38 mouse cellular contexts compared by ENCODE assay signal in the genomic region with DNA sequence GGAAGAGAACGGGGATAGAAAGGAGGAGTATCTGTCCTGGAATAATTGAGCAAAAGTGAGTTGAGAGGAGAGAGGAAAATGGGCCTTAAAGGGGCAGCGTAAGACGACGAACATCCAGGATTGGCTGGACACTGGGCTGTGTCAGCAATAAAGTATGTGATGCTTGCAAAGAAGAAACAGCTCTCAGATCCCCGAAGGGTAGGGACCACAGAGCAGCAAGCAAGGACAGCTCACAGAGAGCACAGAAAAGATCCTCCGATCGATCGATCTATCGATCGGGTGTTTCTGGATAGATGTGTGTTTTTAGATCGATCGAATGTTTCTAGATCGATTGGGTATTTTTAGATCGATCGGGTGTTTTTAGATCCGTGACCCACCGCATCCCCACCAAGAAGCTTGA. TPM values are rescaled to one million over a fixed set of nuclear protein-coding genes. Genes with fewer than 3 reads are reported as not detected.
"Had no signal": no experiment of that assay in that cellular context is flagged by ENCODE, and none has a peak within 500 bp of the region (broad histone marks: within the 10 kb centered on the region; RNA-seq: fewer than 3 reads in every experiment).

No protein-coding gene starts in this region.

- H3K9me3 ChIP-seq: limb, embryonic 10.5 days; limb, embryonic 12.5 days; limb, embryonic 13.5 days; limb, embryonic 15.5 days; liver, embryonic 12.5 days; liver, embryonic 13.5 days; liver, embryonic 15.5 days; lung, embryonic 15.5 days; megakaryocyte, embryonic 14.5 days; midbrain, embryonic 10.5 days; midbrain, embryonic 12.5 days; midbrain, embryonic 13.5 days; midbrain, embryonic 15.5 days had no signal

- H3K4me1 ChIP-seq: limb, embryonic 10.5 days; limb, embryonic 12.5 days; limb, embryonic 13.5 days; limb, embryonic 15.5 days; lung, embryonic 15.5 days; midbrain, embryonic 10.5 days; midbrain, embryonic 12.5 days; midbrain, embryonic 13.5 days; midbrain, embryonic 15.5 days had no signal

- H3K27me3 ChIP-seq: limb, embryonic 12.5 days; limb, embryonic 13.5 days; limb, embryonic 15.5 days; lung, embryonic 15.5 days; midbrain, embryonic 12.5 days; midbrain, embryonic 13.5 days; midbrain, embryonic 15.5 days had no signal

- H3K27ac ChIP-seq: left cerebral cortex, adult 2 months; limb, embryonic 10.5 days; limb, embryonic 12.5 days; limb, embryonic 13.5 days; limb, embryonic 15.5 days; liver, embryonic 12.5 days; liver, embryonic 13.5 days; liver, embryonic 14.5 days; liver, embryonic 15.5 days; lung, embryonic 15.5 days; macrophage; midbrain, embryonic 10.5 days; midbrain, embryonic 12.5 days; midbrain, embryonic 13.5 days; midbrain, embryonic 15.5 days had no signal

- DNase-seq: left cerebral cortex, postnatal 4 days; liver; liver, embryonic 13.5 days; liver, postnatal 0 days; lung, adult 18-20 months; lung, adult 2 months; lung, embryonic 14.5 days; lung, postnatal 10 days; lung, postnatal 14 days; lung, postnatal 36 days; lung, postnatal 4 days; midbrain, embryonic 14.5 days had no signal

- H3K9ac ChIP-seq: limb, embryonic 12.5 days; limb, embryonic 13.5 days; limb, embryonic 15.5 days; liver, embryonic 12.5 days; liver, embryonic 13.5 days; liver, embryonic 14.5 days; liver, embryonic 15.5 days; liver, postnatal 0 days; lung, embryonic 14.5 days; lung, embryonic 15.5 days; midbrain, embryonic 12.5 days; midbrain, embryonic 13.5 days; midbrain, embryonic 15.5 days had no signal

- H3K4me2 ChIP-seq: limb, embryonic 12.5 days; limb, embryonic 13.5 days; limb, embryonic 15.5 days; liver, embryonic 11.5 days; liver, embryonic 12.5 days; liver, embryonic 13.5 days; liver, embryonic 15.5 days; lung, embryonic 14.5 days; lung, embryonic 15.5 days; midbrain, embryonic 11.5 days; midbrain, embryonic 12.5 days; midbrain, embryonic 13.5 days; midbrain, embryonic 15.5 days had no signal

- H3K36me3 ChIP-seq: limb, embryonic 10.5 days; limb, embryonic 12.5 days; limb, embryonic 13.5 days; limb, embryonic 15.5 days; liver, embryonic 12.5 days; liver, embryonic 13.5 days; liver, embryonic 15.5 days; lung, embryonic 15.5 days; midbrain, embryonic 10.5 days; midbrain, embryonic 12.5 days; midbrain, embryonic 13.5 days; midbrain, embryonic 15.5 days had no signal

- ATAC-seq: liver, embryonic 12.5 days; liver, postnatal 0 days; lung, postnatal 0 days; midbrain, embryonic 13.5 days; midbrain, embryonic 15.5 days; midbrain, embryonic 16.5 days had no signal

- H3K4me3 ChIP-seq: left cerebral cortex, adult 2 months; limb, embryonic 10.5 days; limb, embryonic 12.5 days; limb, embryonic 13.5 days; limb, embryonic 15.5 days; liver, embryonic 12.5 days; liver, embryonic 13.5 days; liver, embryonic 15.5 days; lung, embryonic 15.5 days; megakaryocyte, embryonic 14.5 days; midbrain, embryonic 10.5 days; midbrain, embryonic 12.5 days; midbrain, embryonic 13.5 days; midbrain, embryonic 15.5 days; myocyte had no signal

RNA-seq across cellular contexts. Expression of a gene that starts 50.3 kb away (rescaled TPM):
- total RNA-seq: liver, adult 2 months; megakaryocyte progenitor cell, adult 5-6 weeks; megakaryocyte-erythroid progenitor cell, adult 5-6 weeks; monocyte, adult 5-6 weeks had no signal
- polyA plus RNA-seq: limb, embryonic 11.5 days; liver, adult 2 months; liver, embryonic 11.5 days; liver, embryonic 13.5 days; liver, embryonic 16.5 days; liver, postnatal 0 days; lung, embryonic 14.5 days; macrophage had no signal
